In genomic region chr3:106494417-106494950, GRCm38 (mm10) we compare ENCODE assay signal across 12 mouse cellular contexts. TPM values are rescaled to one million over a fixed set of nuclear protein-coding genes. Genes with fewer than 3 reads are reported as not detected.
DNase-seq lines count a peak whose midpoint lies in the region; ATAC-seq and TF ChIP-seq lines count a peak whose summit lies in the region.
"Had no signal": no experiment of that assay in that cellular context is flagged by ENCODE, and none has a peak within 500 bp of the region (broad histone marks: within the 10 kb centered on the region; RNA-seq: fewer than 3 reads in every experiment).

No protein-coding gene starts in this region.

- H3K9ac ChIP-seq in intestine, postnatal 0 days (ENCODE audit: low read depth, low read length) = no peak overlapping the region

- H3K36me3 ChIP-seq in intestine, postnatal 0 days (ENCODE audit: control insufficient read depth, insufficient read depth) = peaks cover 9% of the 10 kb centered on the region; the same call in 1 of the 2 replicates
- H3K36me3 ChIP-seq in small intestine, adult 2 months (ENCODE audit: control insufficient read depth, insufficient read depth, low read length) = peaks cover 41% of the 10 kb centered on the region

- ATAC-seq in intestine, postnatal 0 days = no peak

- intact Hi-C loops in heart, postnatal 36 days (cut with DNase I) = no loop called here

- no peaks in the 10 kb centered on the region for H3K9me3 ChIP-seq in intestine, postnatal 0 days (ENCODE audit: control insufficient read depth)

- TF ChIP-seq CTCF in intestine, postnatal 0 days (IDR thresholded peaks at IDR 0.05; ENCODE audit: low read depth) = no peak
- TF ChIP-seq CTCF in small intestine, adult 2 months (IDR thresholded peaks at IDR 0.05; ENCODE audit: extremely low read depth, insufficient read length, insufficient replicate concordance, low read depth, low read length) = no peak

- no peaks in the 10 kb centered on the region for H3K27me3 ChIP-seq in intestine, postnatal 0 days (replicated peaks; ENCODE audit: control insufficient read depth, insufficient read depth, low read length)
- H3K27me3 ChIP-seq in small intestine, adult 2 months (ENCODE audit: control insufficient read depth, insufficient read depth, low read length) = no peaks in the 10 kb centered on the region

- 73% methylated on average over 1 of the region's 1 CpGs for WGBS in intestine, postnatal 0 days
- WGBS in small intestine, adult 2 months = 28% methylated on average over 1 of the region's 1 CpGs

- peak overlapping the region; percentile 42; the same call in 1 of the 2 replicates for H3K27ac ChIP-seq in intestine, postnatal 0 days (ENCODE audit: low read depth, low read length)
- peak overlapping the region; percentile 41; the same call in 1 of the 2 replicates for H3K27ac ChIP-seq in small intestine, adult 2 months (ENCODE audit: insufficient read depth, low read depth, low read length)

- no peak overlapping the region for H3K4me2 ChIP-seq in intestine, postnatal 0 days (replicated peaks; ENCODE audit: low read depth)

- H3K4me1 ChIP-seq in intestine, postnatal 0 days (replicated peaks; ENCODE audit: control insufficient read depth, insufficient read depth, low read length) = peaks cover 34% of the 10 kb centered on the region
- H3K4me1 ChIP-seq in small intestine, adult 2 months (ENCODE audit: control insufficient read depth, insufficient read depth, insufficient read length, low read length) = peaks cover 30% of the 10 kb centered on the region

- H3K4me3 ChIP-seq in intestine, postnatal 0 days (ENCODE audit: low read depth, low read length) = no peak overlapping the region
- no peak overlapping the region for H3K4me3 ChIP-seq in small intestine, adult 2 months (ENCODE audit: low read depth, low read length)
- H3K4me3 ChIP-seq: erythroblast, embryonic 14.5 days had no signal

- peak; percentile 39 for DNase-seq in heart, adult 8-10 months (ENCODE audit: low spot score)
- no peak for DNase-seq in heart, postnatal 36 days
- DNase-seq in heart, adult 9 months (ENCODE audit: low spot score in 2 of 2) = peak; percentile 30 to 38
- DNase-seq in kidney, adult 11 months = no peak
- no peak for DNase-seq in right cerebral cortex, postnatal 14 days
- DNase-seq in natural killer cell, adult 2 months (ENCODE audit: low spot score in 2 of 2) = no peak
- DNase-seq: kidney, adult 18-20 months; lung, postnatal 14 days; thymus, postnatal 25 days had no signal

- TF ChIP-seq POLR2A in small intestine, adult 2 months (IDR thresholded peaks at IDR 0.05; ENCODE audit: low read depth, low read length) = no peak

RNA-seq across cellular contexts. Expression of gene Dennd2d, which starts 12.3 kb away (rescaled TPM):
- under 1 TPM; 0.53 to 0.79 (median 0.69) TPM for total RNA-seq in heart, adult 8-10 months (2022)
- total RNA-seq in heart, postnatal 36 days (2021) = under 1 TPM; 0.39 to 0.49 TPM
- 24.0 and 25.4 TPM in 2 replicates for polyA plus RNA-seq in intestine, postnatal 0 days (2015; fragmentation: Nextera tagmentation; extraction: Ambion mirVana)
- polyA plus RNA-seq in small intestine, adult 2 months (2012; rRNA removed) = 9.1 and 16.7 TPM in 2 replicates

RNA-seq across cellular contexts. Expression of gene Dram2, which starts 53.1 kb away (rescaled TPM):
- total RNA-seq in heart, adult 8-10 months (2022) = 100 to 1,000 TPM in 1 of 4 experiments, 10 to 100 TPM in 3; 84.7 to 105 (median 96.1) TPM
- 100 to 1,000 TPM in 1 of 2 experiments, 10 to 100 TPM in 1; 89.9 to 112 TPM for total RNA-seq in heart, postnatal 36 days (2021)
- polyA plus RNA-seq in intestine, postnatal 0 days (2015; fragmentation: Nextera tagmentation; extraction: Ambion mirVana) = 122 and 131 TPM in 2 replicates
- 12.9 and 21.5 TPM in 2 replicates for polyA plus RNA-seq in small intestine, adult 2 months (2012; rRNA removed)
- polyA plus RNA-seq: erythroblast, embryonic 14.5 days had no signal

RNA-seq across cellular contexts. Expression of gene Cept1, which starts 53.1 kb away (rescaled TPM):
- 10 to 100 TPM; 15.9 to 23.5 (median 18.3) TPM for total RNA-seq in heart, adult 8-10 months (2022)
- 10 to 100 TPM; 18.8 to 21.7 TPM for total RNA-seq in heart, postnatal 36 days (2021)
- polyA plus RNA-seq in intestine, postnatal 0 days (2015; fragmentation: Nextera tagmentation; extraction: Ambion mirVana) = 67.9 and 71.3 TPM in 2 replicates
- polyA plus RNA-seq in small intestine, adult 2 months (2012; rRNA removed) = 3.9 and 13.2 TPM in 2 replicates

Comparison
In these comparisons a context has a peak if more than half of its experiments do, and no peak if none do; other contexts are left out.
1. DNase-seq: peak in heart, adult 8-10 months (single experiment) and heart, adult 9 months (2 of 2); none in heart, postnatal 36 days (0 of 2), kidney, adult 11 months (single experiment), right cerebral cortex, postnatal 14 days (single experiment) and natural killer cell, adult 2 months (0 of 2).